Comparison of ENCODE assay signal across 8 mouse cellular contexts in genomic region chr2:71366618-71367124, GRCm38 (mm10). TPM values are rescaled to one million over a fixed set of nuclear protein-coding genes. Genes with fewer than 3 reads are reported as not detected.
A peak's percentile ranks its signal among the peaks of the same experiment; 100 is the strongest.
DNase-seq lines count a peak whose midpoint lies in the region; ATAC-seq lines count a peak whose summit lies in the region.

No protein-coding gene starts in this region.

- H3K4me3 ChIP-seq in liver, embryonic 13.5 days (replicated peaks), result peak overlapping the region; percentile 77
- H3K4me3 ChIP-seq in stomach, embryonic 14.5 days (ENCODE audit: low read depth, low read length), result peak overlapping the region; percentile 46

- peaks cover 25% of the 10 kb centered on the region for H3K4me1 ChIP-seq in liver, embryonic 13.5 days (replicated peaks)
- H3K4me1 ChIP-seq in stomach, embryonic 14.5 days (ENCODE audit: control insufficient read depth, insufficient read depth, low read length), result peaks cover 3% of the 10 kb centered on the region; the same call in 1 of the 2 replicates

- peak overlapping the region; percentile 87 for H3K9ac ChIP-seq in liver, embryonic 13.5 days
- peak overlapping the region; percentile 11; the same call in 1 of the 2 replicates for H3K9ac ChIP-seq in stomach, embryonic 14.5 days (replicated peaks; ENCODE audit: low read depth, low read length)

- H3K4me2 ChIP-seq in liver, embryonic 13.5 days, result peak overlapping the region; percentile 87
- H3K4me2 ChIP-seq in stomach, embryonic 14.5 days (replicated peaks; ENCODE audit: low read depth, low read length), result peak overlapping the region; percentile 54

- no peaks in the 10 kb centered on the region for H3K27me3 ChIP-seq in liver, embryonic 13.5 days
- no peaks in the 10 kb centered on the region for H3K27me3 ChIP-seq in stomach, embryonic 14.5 days (ENCODE audit: control insufficient read depth, insufficient read depth, low read length)

- H3K27ac ChIP-seq in liver, embryonic 13.5 days, result peak overlapping the region; percentile 89
- H3K27ac ChIP-seq in stomach, embryonic 14.5 days (ENCODE audit: low read length), result no peak overlapping the region

- ATAC-seq in granulocyte monocyte progenitor cell, adult 5-6 weeks (replicated peaks; ENCODE audit: poor library complexity, severe bottlenecking), result peak; percentile 4; the same call in 1 of the 2 replicates
- ATAC-seq in liver, embryonic 13.5 days (ENCODE audit: low read depth), result no peak
- no peak for ATAC-seq in stomach, embryonic 14.5 days (ENCODE audit: insufficient number of reproducible peaks, insufficient read depth, low FRiP score, low read depth)

- peak; percentile 33 for DNase-seq in kidney, adult 9 months
- no peak for DNase-seq in kidney, postnatal 4 days
- peak; percentile 5 for DNase-seq in Muller cell, postnatal 12 days (ENCODE audit: inconsistent ontology term)
- DNase-seq in liver, embryonic 13.5 days, result no peak
- DNase-seq in adrenal gland, adult 8-10 months, result no peak
- no peak for DNase-seq in adrenal gland, postnatal 10 days

- no peaks in the 10 kb centered on the region for H3K9me3 ChIP-seq in liver, embryonic 13.5 days (replicated peaks)
- H3K9me3 ChIP-seq in stomach, embryonic 14.5 days (ENCODE audit: control insufficient read depth, low read depth, low read length), result no peaks in the 10 kb centered on the region

- H3K36me3 ChIP-seq in liver, embryonic 13.5 days, result peaks cover 2% of the 10 kb centered on the region; the same call in 1 of the 2 replicates
- H3K36me3 ChIP-seq in stomach, embryonic 14.5 days (ENCODE audit: control insufficient read depth, insufficient read depth, low read length), result no peaks in the 10 kb centered on the region

- WGBS in liver, embryonic 13.5 days (ENCODE audit: insufficient replicate concordance), result 7% methylated on average over 9 of the region's 9 CpGs
- 7% methylated on average over 9 of the region's 9 CpGs for WGBS in stomach, embryonic 14.5 days

RNA-seq across cellular contexts. Expression of gene Slc25a12, which starts 0.9 kb away (rescaled TPM):
- total RNA-seq in granulocyte monocyte progenitor cell, adult 5-6 weeks (2014; fragmentation: Nextera tagmentation), result 84.9 and 94.5 TPM in 2 replicates
- total RNA-seq in granulocyte monocyte progenitor cell, adult 5-6 weeks (2017), result 81.2 and 93.9 TPM in 2 replicates
- polyA plus RNA-seq in liver, embryonic 13.5 days (2015; fragmentation: Nextera tagmentation; extraction: Ambion mirVana), result 27.7 and 31.6 TPM in 2 replicates
- 35.8 and 38.0 TPM in 2 replicates for polyA plus RNA-seq in stomach, embryonic 14.5 days (2014; fragmentation: Nextera tagmentation; extraction: Ambion mirVana)
- 100 to 1,000 TPM in 3 of 4 experiments, 10 to 100 TPM in 1; 95.3 to 120 (median 107) TPM for total RNA-seq in adrenal gland, adult 8-10 months (2022)
- 10 to 100 TPM; 57.8 to 77.8 TPM for total RNA-seq in adrenal gland, postnatal 10 days (2021)

RNA-seq across cellular contexts. Expression of gene Hat1, which starts 22.1 kb away (rescaled TPM):
- 118 and 134 TPM in 2 replicates for total RNA-seq in granulocyte monocyte progenitor cell, adult 5-6 weeks (2014; fragmentation: Nextera tagmentation)
- 194 and 208 TPM in 2 replicates for total RNA-seq in granulocyte monocyte progenitor cell, adult 5-6 weeks (2017)
- polyA plus RNA-seq in liver, embryonic 13.5 days (2015; fragmentation: Nextera tagmentation; extraction: Ambion mirVana), result 164 and 193 TPM in 2 replicates
- polyA plus RNA-seq in stomach, embryonic 14.5 days (2014; fragmentation: Nextera tagmentation; extraction: Ambion mirVana), result 120 and 128 TPM in 2 replicates
- total RNA-seq in adrenal gland, adult 8-10 months (2022), result 10 to 100 TPM; 26.5 to 31.3 (median 28.3) TPM
- total RNA-seq in adrenal gland, postnatal 10 days (2021), result 10 to 100 TPM; 36.9 to 42.3 TPM

Comparison
In these comparisons a context has a peak if more than half of its experiments do, and no peak if none do; other contexts are left out.
1. DNase-seq: peak in kidney, adult 9 months (single experiment) and Muller cell, postnatal 12 days (single experiment); none in kidney, postnatal 4 days (0 of 2), liver, embryonic 13.5 days (single experiment), adrenal gland, adult 8-10 months (single experiment) and adrenal gland, postnatal 10 days (single experiment).